Mouse (Mus musculus) midbrain, embryonic 14.5 days (tissue): ENCODE measurements at regions not wholly inside any gene's neighbourhood (a gene's known extent, or its start where the extent isn't known, plus 50 kb on each side); places are given as distances from the start of the nearest gene placed in this dataset.
A peak's percentile ranks its signal among the peaks of the same experiment; 100 is the strongest.

Experiments
- ATAC-seq: fragments of 200-750 bp; cut with Nextera tagmentation; 2 replicates; pipeline ENCODE4 v1.8.0; 2017; ENCODE audit warnings: moderate number of reproducible peaks, moderate library complexity; ENCODE audit not compliant: low FRiP score, low TSS enrichment
- DNase-seq: peaks from one replicate; pipeline ENCODE4 v3.0.0-alpha.2; 2015
- H3K27ac ChIP-seq: fragments of 300-500 bp; sonication (generic); replicated peaks from 2 replicates; pipeline ENCODE4 v1.5.1; 2014; ENCODE audit warnings: mild to moderate bottlenecking, low read depth, low read length, moderate library complexity
- H3K27me3 ChIP-seq: fragments of 300-500 bp; sonication (generic); 2 replicates; pipeline ENCODE4 v1.6.1; 2014; ENCODE audit warnings: low read length, control low read depth, mixed read lengths; ENCODE audit not compliant: control insufficient read depth, insufficient read depth
- H3K36me3 ChIP-seq: fragments of 300-500 bp; sonication (generic); 2 replicates; pipeline ENCODE4 v1.6.1; 2014; ENCODE audit warnings: low read length, control low read depth; ENCODE audit not compliant: control insufficient read depth, insufficient read depth
- H3K4me1 ChIP-seq: fragments of 300-500 bp; sonication (generic); 2 replicates; pipeline ENCODE4 v1.6.1; 2014; ENCODE audit warnings: mild to moderate bottlenecking, antibody characterized with exemption, low read length, control low read depth; ENCODE audit not compliant: control insufficient read depth, insufficient read depth
- H3K4me2 ChIP-seq: fragments of 300-500 bp; sonication (generic); 2 replicates; pipeline ENCODE4 v1.6.1; 2014; ENCODE audit warnings: mild to moderate bottlenecking, low read length, moderate library complexity
- H3K4me3 ChIP-seq: fragments of 300-500 bp; sonication (generic); replicated peaks from 2 replicates; pipeline ENCODE4 v1.5.1; 2014; ENCODE audit warnings: low read depth, low read length
- H3K9ac ChIP-seq: fragments of 300-500 bp; sonication (generic); replicated peaks from 2 replicates; pipeline ENCODE4 v1.6.1; 2014; ENCODE audit warnings: mild to moderate bottlenecking, low read length, moderate library complexity
- H3K9me3 ChIP-seq: fragments of 300-500 bp; sonication (generic); 2 replicates; pipeline ENCODE4 v1.6.1; 2016; ENCODE audit warnings: low read length, control low read depth, mixed read lengths; ENCODE audit not compliant: control insufficient read depth
- WGBS: fragments of 180-500 bp; shearing (Covaris S2); extraction: QIAGEN DNeasy Blood & Tissue Kit; methylation state at CpG from one replicate; pipeline ENCODE4 v1.1.7; 2014; 5-methylcytosine and 5-hydroxymethylcytosine counted together

GRCm38 (mm10) chr3:35250092-35250749, 503.7 kb upstream of the Atp11b start:
- Histone ChIP-seq H3K27me3 (no peaks in the 10 kb centered on the region), H3K36me3 (no peaks in the 10 kb centered on the region), H3K27ac (no peak overlapping the region), H3K9me3 (no peaks in the 10 kb centered on the region), H3K4me2 (no peak overlapping the region), H3K9ac (no peak overlapping the region), H3K4me1 (peaks cover 9% of the 10 kb centered on the region; the same call in 1 of the 2 replicates), H3K4me3 (no peak overlapping the region)
- WGBS, result 27% methylated on average over 14 of the region's 14 CpGs
- DNase-seq (no peak), ATAC-seq (no peak; the same call in 1 of the 2 replicates)

DNA sequence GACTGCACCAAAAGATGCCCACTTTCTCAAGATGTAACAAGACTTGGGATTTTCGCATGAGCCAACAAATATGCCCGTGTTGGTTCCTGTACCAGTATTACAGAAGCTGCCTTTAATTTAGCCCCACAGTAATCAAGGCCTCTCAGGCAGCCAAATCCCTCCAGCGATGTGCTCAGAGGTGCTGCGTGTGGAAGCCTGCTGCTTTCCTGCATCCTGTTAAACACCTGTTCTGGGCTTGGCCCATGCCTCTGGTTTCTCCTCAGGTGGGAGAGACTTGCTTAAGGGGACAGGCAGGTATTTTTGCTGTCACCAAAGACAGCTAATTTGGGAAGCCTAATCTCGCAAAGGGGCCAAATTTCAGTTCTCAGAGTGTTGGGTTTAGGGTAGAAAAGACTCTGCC, 500.0 kb upstream of the Atp11b start:
- no peak overlapping the region for H3K27ac ChIP-seq
- H3K4me2 ChIP-seq, result no peak overlapping the region
- no peaks in the 10 kb centered on the region for H3K36me3 ChIP-seq
- ATAC-seq, result no peak
- H3K9me3 ChIP-seq, result no peaks in the 10 kb centered on the region
- no peak overlapping the region for H3K4me3 ChIP-seq
- WGBS, result 75% methylated on average over 5 of the region's 5 CpGs
- H3K9ac ChIP-seq, result no peak overlapping the region
- no peak for DNase-seq
- 0 out of 2 replicates have a peak, but pooled peaks cover 6% of the 10 kb centered on the region for H3K4me1 ChIP-seq
- H3K27me3 ChIP-seq, result no peaks in the 10 kb centered on the region

- Histone ChIP-seq H3K4me3 (no peak overlapping the region), H3K9me3 (no peaks in the 10 kb centered on the region), H3K9ac (no peak overlapping the region), H3K4me2 (no peak overlapping the region), H3K27ac (no peak overlapping the region), H3K27me3 (no peaks in the 10 kb centered on the region), H3K4me1 (no peaks in the 10 kb centered on the region), H3K36me3 (no peaks in the 10 kb centered on the region)
- DNase-seq (no peak), ATAC-seq (no peak)
- 93% methylated on average over 6 of the region's 6 CpGs for WGBS
Measured at GRCm38 (mm10) chr3:35260936-35261335, 493.0 kb upstream of the Atp11b start.

DNA sequence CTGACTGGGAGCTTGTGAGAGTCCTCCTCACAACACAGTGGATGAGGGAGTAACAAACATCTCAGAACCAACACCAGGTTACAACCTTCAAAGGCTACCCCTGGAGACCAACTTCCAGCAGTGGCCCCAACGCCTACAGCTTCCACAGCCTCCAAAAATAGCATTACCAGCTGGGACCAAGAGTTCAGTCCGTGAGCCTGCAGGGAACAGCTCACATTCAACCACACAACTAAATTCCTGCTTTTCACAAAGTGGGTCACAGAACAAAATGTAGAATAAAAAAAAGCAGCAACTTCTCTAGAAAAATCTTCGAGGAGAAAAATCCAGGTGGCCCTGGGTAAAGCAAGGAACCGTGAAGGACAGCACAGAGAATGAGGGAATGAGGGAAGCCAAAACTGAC, 485.0 kb upstream of the Atp11b start:
- DNase-seq (no peak), ATAC-seq (no peak)
- Histone ChIP-seq H3K9me3 (no peaks in the 10 kb centered on the region), H3K36me3 (no peaks in the 10 kb centered on the region), H3K9ac (no peak overlapping the region), H3K4me3 (no peak overlapping the region), H3K4me1 (peaks cover 11% of the 10 kb centered on the region), H3K4me2 (no peak overlapping the region), H3K27ac (no peak overlapping the region), H3K27me3 (no peaks in the 10 kb centered on the region)
- 61% methylated on average over 4 of the region's 4 CpGs for WGBS

DNA sequence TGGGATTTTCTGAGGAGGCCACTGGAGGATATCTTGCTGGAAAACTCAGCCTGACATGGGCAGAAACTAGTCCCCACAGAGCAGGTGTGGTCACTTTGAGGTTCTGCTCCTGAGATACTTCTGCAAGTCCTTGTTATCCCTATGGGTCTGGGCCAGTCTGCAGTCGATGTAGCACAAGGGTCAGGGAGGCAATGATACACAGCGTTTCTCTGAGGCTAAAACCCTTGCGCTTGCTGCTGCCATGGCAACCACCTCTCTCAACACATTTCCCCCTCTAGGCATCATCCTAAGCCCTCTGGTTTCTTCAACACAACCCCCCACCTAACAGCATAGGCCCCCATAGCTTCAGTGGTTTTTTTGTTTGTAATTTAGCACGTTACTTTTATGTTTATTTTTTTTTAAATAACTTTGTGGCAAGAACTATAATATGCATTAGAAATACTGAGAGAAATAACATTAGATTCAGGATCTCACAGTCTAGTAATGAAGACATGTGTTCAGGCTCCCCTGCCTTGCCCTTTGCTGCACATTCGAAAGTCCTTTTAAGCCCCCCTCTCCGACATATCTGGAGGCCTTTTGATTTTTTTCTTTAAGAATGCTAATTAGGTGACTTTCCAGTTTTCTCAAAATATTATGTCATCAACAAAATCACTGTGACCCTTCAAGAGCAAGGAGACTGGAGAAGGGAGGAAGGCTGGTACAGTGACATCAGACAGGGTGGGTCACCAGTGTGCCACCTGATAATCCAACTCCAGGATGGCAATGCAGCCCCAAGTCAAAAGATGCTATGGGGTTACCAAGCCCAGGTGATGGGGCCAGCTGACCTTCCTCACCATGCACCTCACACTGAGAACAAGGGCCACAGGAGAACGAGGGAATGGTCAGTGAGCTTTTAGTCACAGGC, 483.7 kb upstream of the Atp11b start:
- Histone ChIP-seq H3K36me3 (no peaks in the 10 kb centered on the region), H3K27me3 (no peaks in the 10 kb centered on the region), H3K4me1 (peaks cover 11% of the 10 kb centered on the region), H3K9me3 (no peaks in the 10 kb centered on the region), H3K27ac (no peak overlapping the region), H3K9ac (no peak overlapping the region), H3K4me2 (no peak overlapping the region), H3K4me3 (no peak overlapping the region)
- ATAC-seq, result peak; percentile 57; the same call in 1 of the 2 replicates
- DNase-seq, result peak; percentile 75
- WGBS, result 28% methylated on average over 7 of the region's 7 CpGs

- Histone ChIP-seq H3K27me3 (no peaks in the 10 kb centered on the region), H3K9me3 (no peaks in the 10 kb centered on the region), H3K27ac (no peak overlapping the region), H3K4me3 (no peak overlapping the region), H3K4me1 (peaks cover 11% of the 10 kb centered on the region), H3K9ac (no peak overlapping the region), H3K4me2 (no peak overlapping the region), H3K36me3 (no peaks in the 10 kb centered on the region)
- ATAC-seq, result no peak
- WGBS, result 76% methylated on average over 5 of the region's 5 CpGs
- DNase-seq, result peak; percentile 34
Measured at GRCm38 (mm10) chr3:35273546-35273945, 480.4 kb upstream of the Atp11b start.

DNA sequence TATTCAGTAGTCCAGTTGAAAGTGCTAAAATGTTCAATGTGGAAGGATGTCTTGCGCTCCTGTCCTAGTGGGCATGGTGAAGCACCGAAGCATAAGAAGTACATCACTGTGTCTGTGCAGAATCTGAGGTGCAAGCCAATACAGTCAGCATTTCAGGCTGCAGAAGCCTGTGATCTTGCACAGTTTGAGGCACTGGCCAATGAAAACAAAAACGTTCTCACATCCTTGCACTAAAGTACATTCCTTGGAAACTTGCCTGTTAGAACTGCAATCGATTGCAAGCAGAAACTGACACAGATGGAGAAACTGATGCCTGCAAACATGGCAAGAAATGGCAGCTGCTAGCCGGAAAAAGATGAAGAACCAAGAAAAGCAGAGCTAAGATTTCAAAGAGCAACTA, 472.9 kb upstream of the Atp11b start:
- Histone ChIP-seq H3K4me3 (no peak overlapping the region), H3K27me3 (no peaks in the 10 kb centered on the region), H3K36me3 (no peaks in the 10 kb centered on the region), H3K27ac (no peak overlapping the region), H3K9ac (no peak overlapping the region), H3K9me3 (no peaks in the 10 kb centered on the region), H3K4me2 (no peak overlapping the region), H3K4me1 (no peaks in the 10 kb centered on the region)
- DNase-seq, result no peak
- WGBS, result 84% methylated on average over 5 of the region's 5 CpGs
- no peak for ATAC-seq

DNA sequence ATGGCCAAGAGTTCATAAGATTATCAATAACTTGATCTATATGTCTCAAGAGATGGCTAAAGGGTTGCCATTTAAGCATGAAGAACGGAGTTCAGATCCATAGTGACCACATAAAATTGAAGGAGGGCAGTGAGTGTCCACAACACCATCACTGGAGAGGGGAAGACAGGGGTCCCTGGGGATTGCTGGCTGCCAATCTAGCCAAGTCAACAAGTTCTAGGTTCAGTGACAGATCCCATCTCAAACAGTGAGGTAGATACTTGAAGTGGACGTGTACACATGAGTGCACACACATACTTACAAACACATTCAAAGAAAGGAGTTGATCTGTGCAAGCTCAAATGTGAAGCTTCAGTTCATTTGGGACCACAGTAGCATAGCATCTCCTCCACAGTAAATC, 471.8 kb upstream of the Atp11b start:
- Histone ChIP-seq H3K9ac (no peak overlapping the region), H3K27ac (no peak overlapping the region), H3K9me3 (no peaks in the 10 kb centered on the region), H3K4me1 (no peaks in the 10 kb centered on the region), H3K4me3 (no peak overlapping the region), H3K27me3 (no peaks in the 10 kb centered on the region), H3K4me2 (no peak overlapping the region), H3K36me3 (no peaks in the 10 kb centered on the region)
- no peak for DNase-seq
- ATAC-seq, result no peak
- WGBS, result 84% methylated on average over 2 of the region's 2 CpGs

DNA sequence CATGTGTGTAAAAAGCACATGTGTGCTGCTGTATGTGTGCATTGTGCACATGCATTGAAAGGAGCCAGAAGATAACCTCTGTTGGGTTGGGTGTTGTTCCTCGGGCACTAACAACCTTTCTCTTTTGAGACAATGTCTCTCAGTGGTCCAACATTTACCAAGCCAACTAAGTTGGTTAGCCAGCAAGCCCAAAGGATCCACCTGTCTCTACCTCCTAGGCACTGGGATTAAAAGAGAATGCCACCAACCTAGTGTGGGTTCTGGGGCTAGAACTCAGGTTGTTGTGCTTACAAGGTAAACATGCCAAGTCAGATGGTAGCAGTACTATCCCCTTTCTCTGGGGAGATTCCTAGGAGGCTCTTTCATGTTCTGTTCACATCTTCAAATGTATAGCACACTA, 459.1 kb upstream of the Atp11b start:
- ATAC-seq (no peak), DNase-seq (no peak)
- H3K36me3 ChIP-seq, result no peaks in the 10 kb centered on the region
- H3K4me2 ChIP-seq, result no peak overlapping the region
- H3K4me3 ChIP-seq, result no peak overlapping the region
- no peak overlapping the region for H3K27ac ChIP-seq
- WGBS, result 83% methylated on average over 1 of the region's 1 CpGs
- H3K4me1 ChIP-seq, result no peaks in the 10 kb centered on the region
- no peak overlapping the region for H3K9ac ChIP-seq
- H3K27me3 ChIP-seq, result no peaks in the 10 kb centered on the region
- H3K9me3 ChIP-seq, result no peaks in the 10 kb centered on the region
